Mouse (Mus musculus) E14TG2a.4 (cell line): Measurements from ENCODE around the gene Ltbp3.

Experiments used
- H3K27me3 ChIP-seq: 2 replicates; pipeline ENCODE4 v1.6.1; 2014; ENCODE audit warnings: low read length, control low read depth; ENCODE audit not compliant: insufficient read depth
- H3K36me3 ChIP-seq: 2 replicates; pipeline ENCODE4 v1.6.1; 2014; ENCODE audit warnings: low read length, control low read depth; ENCODE audit not compliant: insufficient read depth
- H3K4me1 ChIP-seq: replicated peaks from 2 replicates; pipeline ENCODE4 v1.6.1; 2014; ENCODE audit warnings: low read depth, low read length, control low read depth
- H3K4me3 ChIP-seq: replicated peaks from 2 replicates; pipeline ENCODE4 v1.5.1; 2014; ENCODE audit warnings: mild to moderate bottlenecking, low read length
- H3K9me3 ChIP-seq: 2 replicates; pipeline ENCODE4 v1.6.1; 2014; ENCODE audit warnings: low read length, control low read depth
- CTCF ChIP-seq: conservative IDR thresholded peaks from 2 replicates; pipeline ENCODE4 v1.5.1; 2014; ENCODE audit warnings: low read length
- NANOG ChIP-seq: IDR thresholded peaks from 2 replicates; pipeline ENCODE4 v1.6.1; 2014; ENCODE audit warnings: borderline replicate concordance, low read length, mixed read lengths
- POU5F1 ChIP-seq: IDR thresholded peaks from 2 replicates; pipeline ENCODE4 v1.6.1; 2014; ENCODE audit warnings: low read length, borderline replicate concordance

Gene Ltbp3

GRCm38 (mm10) chr19:5780203-5780602, 39.5 kb downstream of the Ltbp3 start:
- 0 out of 2 replicates have a peak, but pooled peaks cover 3% of the 10 kb centered on the region for H3K9me3 ChIP-seq
- peaks cover 34% of the 10 kb centered on the region for H3K4me1 ChIP-seq
- no peaks in the 10 kb centered on the region for H3K36me3 ChIP-seq
- no peaks in the 10 kb centered on the region for H3K27me3 ChIP-seq
- H3K4me3 ChIP-seq: no peak overlapping the region
- TF ChIP-seq NANOG (no peak), POU5F1 (no peak), CTCF (peak; percentile 50)

- TF ChIP-seq NANOG: no peak
- TF ChIP-seq POU5F1: no peak
- no peak for TF ChIP-seq CTCF
- H3K27me3 ChIP-seq: no peaks in the 10 kb centered on the region
- H3K9me3 ChIP-seq: 0 out of 2 replicates have a peak, but pooled peaks cover 3% of the 10 kb centered on the region
- no peaks in the 10 kb centered on the region for H3K36me3 ChIP-seq
- peaks cover 37% of the 10 kb centered on the region for H3K4me1 ChIP-seq
- no peak overlapping the region for H3K4me3 ChIP-seq
Measured at GRCm38 (mm10) chr19:5781532-5781931, 40.8 kb downstream of the Ltbp3 start.

- H3K36me3 ChIP-seq: no peaks in the 10 kb centered on the region
- 0 out of 2 replicates have a peak, but pooled peaks cover 3% of the 10 kb centered on the region for H3K9me3 ChIP-seq
- peaks cover 38% of the 10 kb centered on the region for H3K4me1 ChIP-seq
- no peaks in the 10 kb centered on the region for H3K27me3 ChIP-seq
- H3K4me3 ChIP-seq: no peak overlapping the region
- TF ChIP-seq NANOG (no peak), POU5F1 (no peak), CTCF (no peak)
Measured at GRCm38 (mm10) chr19:5782121-5782520, 41.4 kb downstream of the Ltbp3 start.

GRCm38 (mm10) chr19:5784958-5785577, 44.4 kb downstream of the Ltbp3 start:
- peaks cover 32% of the 10 kb centered on the region for H3K4me1 ChIP-seq

GRCm38 (mm10) chr19:5786441-5787114, 45.9 kb downstream of the Ltbp3 start:
- Histone ChIP-seq H3K36me3 (no peaks in the 10 kb centered on the region), H3K4me3 (no peak overlapping the region), H3K9me3 (no peaks in the 10 kb centered on the region), H3K4me1 (peaks cover 32% of the 10 kb centered on the region), H3K27me3 (no peaks in the 10 kb centered on the region)
- TF ChIP-seq NANOG (no peak), POU5F1 (no peak), CTCF (peak; percentile 84)

More at GRCm38 (mm10) chr19:5784958-5785577, 44.4 kb downstream of the Ltbp3 start:
- TF ChIP-seq CTCF (no peak), POU5F1 (no peak), NANOG (no peak)
- H3K36me3 ChIP-seq: no peaks in the 10 kb centered on the region
- H3K4me3 ChIP-seq: no peak overlapping the region
- 0 out of 2 replicates have a peak, but pooled peaks cover 1% of the 10 kb centered on the region for H3K9me3 ChIP-seq
- H3K27me3 ChIP-seq: no peaks in the 10 kb centered on the region

- no peaks in the 10 kb centered on the region for H3K9me3 ChIP-seq
- H3K4me1 ChIP-seq: peaks cover 27% of the 10 kb centered on the region
- peak; percentile 91 for TF ChIP-seq CTCF
- no peak for TF ChIP-seq POU5F1
- no peak for TF ChIP-seq NANOG
Measured at GRCm38 (mm10) chr19:5787128-5787635, 46.5 kb downstream of the Ltbp3 start.

GRCm38 (mm10) chr19:5787920-5788319, 47.2 kb downstream of the Ltbp3 start:
- no peak for TF ChIP-seq CTCF
- no peak for TF ChIP-seq NANOG
- TF ChIP-seq POU5F1: no peak
- Histone ChIP-seq H3K4me3 (no peak overlapping the region), H3K36me3 (no peaks in the 10 kb centered on the region), H3K27me3 (no peaks in the 10 kb centered on the region), H3K4me1 (peaks cover 26% of the 10 kb centered on the region), H3K9me3 (no peaks in the 10 kb centered on the region)

More at GRCm38 (mm10) chr19:5787128-5787635, 46.5 kb downstream of the Ltbp3 start:
- Histone ChIP-seq H3K27me3 (no peaks in the 10 kb centered on the region), H3K4me3 (no peak overlapping the region), H3K36me3 (no peaks in the 10 kb centered on the region)

- no peaks in the 10 kb centered on the region for H3K9me3 ChIP-seq
- H3K4me3 ChIP-seq: no peak overlapping the region
- H3K27me3 ChIP-seq: no peaks in the 10 kb centered on the region
- TF ChIP-seq POU5F1 (no peak), CTCF (no peak), NANOG (no peak)
- no peaks in the 10 kb centered on the region for H3K36me3 ChIP-seq
- peaks cover 29% of the 10 kb centered on the region for H3K4me1 ChIP-seq
Measured at GRCm38 (mm10) chr19:5788620-5789019, 47.9 kb downstream of the Ltbp3 start.
